Mouse (Mus musculus) limb, embryonic 12.5 days (tissue): ENCODE measurements at regions not wholly inside any gene's neighbourhood (a gene's known extent, or its start where the extent isn't known, plus 50 kb on each side); places are given as distances from the start of the nearest gene placed in this dataset.

ENCODE experiments used
- ATAC-seq: fragments of 200-750 bp; cut with Nextera tagmentation; 2 replicates; pipeline ENCODE4 v1.8.0; 2017; ENCODE audit warnings: low read depth, moderate TSS enrichment; ENCODE audit not compliant: insufficient number of reproducible peaks, insufficient read depth, low FRiP score, low TSS enrichment
- H3K27ac ChIP-seq: fragments of 300-500 bp; sonication (generic); 2 replicates; pipeline ENCODE4 v1.5.1; 2016; ENCODE audit warnings: mild to moderate bottlenecking, moderate library complexity
- H3K27me3 ChIP-seq: fragments of 300-500 bp; sonication (generic); 2 replicates; pipeline ENCODE4 v1.6.1; 2016; ENCODE audit warnings: mild to moderate bottlenecking, moderate library complexity
- H3K36me3 ChIP-seq: fragments of 300-500 bp; sonication (generic); 2 replicates; pipeline ENCODE4 v1.6.1; 2016; ENCODE audit warnings: mild to moderate bottlenecking, moderate library complexity
- H3K4me1 ChIP-seq: fragments of 300-500 bp; sonication (generic); replicated peaks from 2 replicates; pipeline ENCODE4 v1.6.1; 2016
- H3K4me2 ChIP-seq: fragments of 300-500 bp; sonication (generic); 2 replicates; pipeline ENCODE4 v1.6.1; 2016; ENCODE audit warnings: mild to moderate bottlenecking, moderate library complexity
- H3K4me3 ChIP-seq: fragments of 300-500 bp; sonication (generic); replicated peaks from 2 replicates; pipeline ENCODE4 v1.5.1; 2016; ENCODE audit warnings: mild to moderate bottlenecking
- H3K9ac ChIP-seq: fragments of 300-500 bp; sonication (generic); replicated peaks from 2 replicates; pipeline ENCODE4 v1.6.1; 2016; ENCODE audit warnings: mild to moderate bottlenecking, moderate library complexity
- H3K9me3 ChIP-seq: fragments of 300-500 bp; sonication (generic); 2 replicates; pipeline ENCODE4 v1.6.1; 2016; ENCODE audit warnings: mild to moderate bottlenecking, moderate library complexity
- WGBS: fragments of 180-500 bp; shearing (Covaris S2); methylation state at CpG from one replicate; pipeline ENCODE4 v1.1.7; 2016; 5-methylcytosine and 5-hydroxymethylcytosine counted together

GRCm38 (mm10) chr8:10866696-10867395, 141.4 kb downstream of the Irs2 start:
- Histone ChIP-seq H3K4me1 (peaks cover 13% of the 10 kb centered on the region; the same call in 1 of the 2 replicates), H3K4me2 (no peak overlapping the region), H3K9ac (no peak overlapping the region), H3K36me3 (no peaks in the 10 kb centered on the region), H3K4me3 (no peak overlapping the region), H3K9me3 (no peaks in the 10 kb centered on the region), H3K27ac (no peak overlapping the region), H3K27me3 (peaks cover 17% of the 10 kb centered on the region; the same call in 1 of the 2 replicates)
- ATAC-seq = no peak
- WGBS = 12% methylated on average over 7 of the region's 7 CpGs

GRCm38 (mm10) chr8:10865941-10866513, 142.2 kb downstream of the Irs2 start:
- WGBS = 58% methylated on average over 11 of the region's 11 CpGs
- no peak for ATAC-seq
- H3K4me2 ChIP-seq = no peak overlapping the region
- 0 out of 2 replicates have a peak overlapping the region, but pooled peaks have one; percentile 41 for H3K27ac ChIP-seq
- no peak overlapping the region for H3K9ac ChIP-seq
- peaks cover 23% of the 10 kb centered on the region; the same call in 1 of the 2 replicates for H3K27me3 ChIP-seq
- no peak overlapping the region for H3K4me3 ChIP-seq
- H3K9me3 ChIP-seq = no peaks in the 10 kb centered on the region
- peaks cover 13% of the 10 kb centered on the region; the same call in 1 of the 2 replicates for H3K4me1 ChIP-seq
- H3K36me3 ChIP-seq = no peaks in the 10 kb centered on the region

- 0 out of 2 replicates have a peak overlapping the region, but pooled peaks have one; percentile 41 for H3K27ac ChIP-seq
- WGBS = 54% methylated on average over 8 of the region's 8 CpGs
- H3K4me3 ChIP-seq = no peak overlapping the region
- H3K36me3 ChIP-seq = no peaks in the 10 kb centered on the region
- no peak overlapping the region for H3K4me2 ChIP-seq
- H3K4me1 ChIP-seq = peaks cover 13% of the 10 kb centered on the region; the same call in 1 of the 2 replicates
- peaks cover 23% of the 10 kb centered on the region; the same call in 1 of the 2 replicates for H3K27me3 ChIP-seq
- ATAC-seq = no peak
- no peaks in the 10 kb centered on the region for H3K9me3 ChIP-seq
- 0 out of 2 replicates have a peak overlapping the region, but pooled peaks have one; percentile 4 for H3K9ac ChIP-seq
Observed at GRCm38 (mm10) chr8:10865415-10865821, 142.8 kb downstream of the Irs2 start.

GRCm38 (mm10) chr8:10862442-10862841, 145.8 kb downstream of the Irs2 start:
- H3K9me3 ChIP-seq = no peaks in the 10 kb centered on the region
- H3K4me2 ChIP-seq = no peak overlapping the region
- WGBS = 64% methylated on average over 13 of the region's 13 CpGs
- H3K4me3 ChIP-seq = no peak overlapping the region
- peaks cover 19% of the 10 kb centered on the region; the same call in 1 of the 2 replicates for H3K27me3 ChIP-seq
- no peak overlapping the region for H3K27ac ChIP-seq
- peaks cover 13% of the 10 kb centered on the region; the same call in 1 of the 2 replicates for H3K4me1 ChIP-seq
- no peaks in the 10 kb centered on the region for H3K36me3 ChIP-seq
- ATAC-seq = no peak
- no peak overlapping the region for H3K9ac ChIP-seq

GRCm38 (mm10) chr8:10860810-10861209, 147.4 kb downstream of the Irs2 start:
- Histone ChIP-seq H3K27ac (no peak overlapping the region), H3K9me3 (no peaks in the 10 kb centered on the region), H3K4me2 (no peak overlapping the region), H3K27me3 (peaks cover 19% of the 10 kb centered on the region; the same call in 1 of the 2 replicates), H3K36me3 (no peaks in the 10 kb centered on the region), H3K9ac (no peak overlapping the region), H3K4me1 (peaks cover 5% of the 10 kb centered on the region; the same call in 1 of the 2 replicates), H3K4me3 (no peak overlapping the region)
- 88% methylated on average over 4 of the region's 4 CpGs for WGBS
- no peak for ATAC-seq

- no peaks in the 10 kb centered on the region for H3K36me3 ChIP-seq
- no peak overlapping the region for H3K27ac ChIP-seq
- H3K9ac ChIP-seq = no peak overlapping the region
- 0 out of 2 replicates have a peak, but pooled peaks cover 3% of the 10 kb centered on the region for H3K4me1 ChIP-seq
- peaks cover 13% of the 10 kb centered on the region for H3K27me3 ChIP-seq
- H3K4me2 ChIP-seq = no peak overlapping the region
- H3K4me3 ChIP-seq = no peak overlapping the region
- no peaks in the 10 kb centered on the region for H3K9me3 ChIP-seq
- no peak for ATAC-seq
- 90% methylated on average over 3 of the region's 3 CpGs for WGBS
Observed at GRCm38 (mm10) chr8:10857874-10858273, 150.4 kb downstream of the Irs2 start.

GRCm38 (mm10) chr8:10856996-10857720, 151.1 kb downstream of the Irs2 start:
- 84% methylated on average over 15 of the region's 15 CpGs for WGBS

GRCm38 (mm10) chr8:10855696-10856095, 152.6 kb downstream of the Irs2 start:
- Histone ChIP-seq H3K4me3 (no peak overlapping the region), H3K4me2 (no peak overlapping the region), H3K27me3 (no peaks in the 10 kb centered on the region; the same call in 1 of the 2 replicates), H3K27ac (no peak overlapping the region), H3K9me3 (no peaks in the 10 kb centered on the region), H3K36me3 (no peaks in the 10 kb centered on the region), H3K4me1 (0 out of 2 replicates have a peak, but pooled peaks cover 5% of the 10 kb centered on the region), H3K9ac (no peak overlapping the region)
- ATAC-seq = no peak
- WGBS = 80% methylated on average over 3 of the region's 3 CpGs

More at GRCm38 (mm10) chr8:10856996-10857720, 151.1 kb downstream of the Irs2 start:
- H3K4me2 ChIP-seq = no peak overlapping the region
- 0 out of 2 replicates have a peak, but pooled peaks cover 3% of the 10 kb centered on the region for H3K4me1 ChIP-seq
- no peak for ATAC-seq
- no peaks in the 10 kb centered on the region for H3K36me3 ChIP-seq
- no peak overlapping the region for H3K4me3 ChIP-seq
- no peak overlapping the region for H3K27ac ChIP-seq
- no peaks in the 10 kb centered on the region for H3K9me3 ChIP-seq
- no peak overlapping the region for H3K9ac ChIP-seq
- H3K27me3 ChIP-seq = peaks cover 8% of the 10 kb centered on the region

GRCm38 (mm10) chr8:10855131-10855530, 153.1 kb downstream of the Irs2 start:
- H3K4me3 ChIP-seq = no peak overlapping the region
- H3K9me3 ChIP-seq = no peaks in the 10 kb centered on the region
- 0 out of 2 replicates have a peak, but pooled peaks cover 5% of the 10 kb centered on the region for H3K4me1 ChIP-seq
- no peak overlapping the region for H3K27ac ChIP-seq
- no peaks in the 10 kb centered on the region; the same call in 1 of the 2 replicates for H3K27me3 ChIP-seq
- H3K36me3 ChIP-seq = no peaks in the 10 kb centered on the region
- no peak for ATAC-seq
- WGBS = 82% methylated on average over 4 of the region's 4 CpGs
- no peak overlapping the region for H3K4me2 ChIP-seq
- H3K9ac ChIP-seq = no peak overlapping the region

GRCm38 (mm10) chr8:10854600-10854999, 153.7 kb downstream of the Irs2 start:
- Histone ChIP-seq H3K27ac (no peak overlapping the region), H3K36me3 (no peaks in the 10 kb centered on the region), H3K9me3 (no peaks in the 10 kb centered on the region), H3K4me1 (0 out of 2 replicates have a peak, but pooled peaks cover 5% of the 10 kb centered on the region), H3K27me3 (no peaks in the 10 kb centered on the region; the same call in 1 of the 2 replicates), H3K4me3 (no peak overlapping the region), H3K4me2 (no peak overlapping the region), H3K9ac (no peak overlapping the region)
- no peak for ATAC-seq
- 47% methylated on average over 6 of the region's 6 CpGs for WGBS

GRCm38 (mm10) chr8:10853901-10854300, 154.4 kb downstream of the Irs2 start:
- H3K27me3 ChIP-seq = no peaks in the 10 kb centered on the region; the same call in 1 of the 2 replicates
- H3K4me2 ChIP-seq = no peak overlapping the region
- no peaks in the 10 kb centered on the region for H3K9me3 ChIP-seq
- H3K9ac ChIP-seq = no peak overlapping the region
- 60% methylated on average over 5 of the region's 5 CpGs for WGBS
- H3K36me3 ChIP-seq = no peaks in the 10 kb centered on the region
- no peak overlapping the region for H3K27ac ChIP-seq
- no peak for ATAC-seq
- no peak overlapping the region for H3K4me3 ChIP-seq
- H3K4me1 ChIP-seq = 0 out of 2 replicates have a peak, but pooled peaks cover 5% of the 10 kb centered on the region
